Mouse (Mus musculus) limb, embryonic 13.5 days (tissue): ENCODE data around the gene Adgrv1. TPM values are rescaled to one million over a fixed set of nuclear protein-coding genes. Genes with fewer than 3 reads are reported as not detected.

Source experiments
- ATAC-seq: fragments of 200-750 bp; cut with Nextera tagmentation; 2 replicates; pipeline ENCODE4 v1.8.0; 2017; ENCODE audit warnings: low read depth, moderate number of reproducible peaks, moderate TSS enrichment; ENCODE audit not compliant: low FRiP score
- H3K27ac ChIP-seq: fragments of 300-500 bp; sonication (generic); 2 replicates; pipeline ENCODE4 v1.5.1; 2015; ENCODE audit warnings: inconsistent platforms, mild to moderate bottlenecking, moderate library complexity
- H3K27me3 ChIP-seq: fragments of 300-500 bp; sonication (generic); 2 replicates; pipeline ENCODE4 v1.6.1; 2015; ENCODE audit warnings: mild to moderate bottlenecking, inconsistent platforms
- H3K36me3 ChIP-seq: fragments of 300-500 bp; sonication (generic); 2 replicates; pipeline ENCODE4 v1.6.1; 2015; ENCODE audit warnings: inconsistent platforms, mild to moderate bottlenecking, moderate library complexity
- H3K4me1 ChIP-seq: fragments of 300-500 bp; sonication (generic); 2 replicates; pipeline ENCODE4 v1.6.1; 2015; ENCODE audit warnings: inconsistent platforms
- H3K4me2 ChIP-seq: fragments of 300-500 bp; sonication (generic); replicated peaks from 2 replicates; pipeline ENCODE4 v1.6.1; 2015; ENCODE audit warnings: inconsistent platforms, mild to moderate bottlenecking, moderate library complexity
- H3K4me3 ChIP-seq: fragments of 300-500 bp; sonication (generic); 2 replicates; pipeline ENCODE4 v1.5.1; 2015; ENCODE audit warnings: moderate library complexity, mild to moderate bottlenecking, inconsistent platforms
- H3K9ac ChIP-seq: fragments of 300-500 bp; sonication (generic); 2 replicates; pipeline ENCODE4 v1.6.1; 2015; ENCODE audit warnings: mild to moderate bottlenecking, inconsistent platforms
- H3K9me3 ChIP-seq: fragments of 300-500 bp; sonication (generic); 2 replicates; pipeline ENCODE4 v1.6.1; 2016; ENCODE audit warnings: inconsistent platforms
- WGBS: fragments of 180-500 bp; shearing (Covaris S2); methylation state at CpG from one replicate; pipeline ENCODE4 v1.1.7; 2015; 5-methylcytosine and 5-hydroxymethylcytosine counted together
- polyA plus RNA-seq: library from polyadenylated mRNA; unstranded; fragments of >200 nt; fragmentation: Nextera tagmentation; extraction: Ambion mirVana; gene quantifications from 2 replicates; pipeline ENCODE4 v1.2.1, GENCODE M21; 2015

Adgrv1 gene
- polyA plus RNA-seq, 1 experiment from 2014 or later, result 0.89 TPM

- H3K4me2 ChIP-seq, result no peak overlapping the region
- no peaks in the 10 kb centered on the region for H3K36me3 ChIP-seq
- no peaks in the 10 kb centered on the region for H3K4me1 ChIP-seq
- no peaks in the 10 kb centered on the region for H3K27me3 ChIP-seq
- no peak overlapping the region for H3K27ac ChIP-seq
- no peaks in the 10 kb centered on the region for H3K9me3 ChIP-seq
- H3K9ac ChIP-seq, result no peak overlapping the region
- WGBS, result 92% methylated on average over 8 of the region's 8 CpGs
- no peak overlapping the region for H3K4me3 ChIP-seq
- ATAC-seq, result no peak
Measured at GRCm38 (mm10) chr13:81578692-81579091, 54.3 kb downstream of the Adgrv1 start.

DNA sequence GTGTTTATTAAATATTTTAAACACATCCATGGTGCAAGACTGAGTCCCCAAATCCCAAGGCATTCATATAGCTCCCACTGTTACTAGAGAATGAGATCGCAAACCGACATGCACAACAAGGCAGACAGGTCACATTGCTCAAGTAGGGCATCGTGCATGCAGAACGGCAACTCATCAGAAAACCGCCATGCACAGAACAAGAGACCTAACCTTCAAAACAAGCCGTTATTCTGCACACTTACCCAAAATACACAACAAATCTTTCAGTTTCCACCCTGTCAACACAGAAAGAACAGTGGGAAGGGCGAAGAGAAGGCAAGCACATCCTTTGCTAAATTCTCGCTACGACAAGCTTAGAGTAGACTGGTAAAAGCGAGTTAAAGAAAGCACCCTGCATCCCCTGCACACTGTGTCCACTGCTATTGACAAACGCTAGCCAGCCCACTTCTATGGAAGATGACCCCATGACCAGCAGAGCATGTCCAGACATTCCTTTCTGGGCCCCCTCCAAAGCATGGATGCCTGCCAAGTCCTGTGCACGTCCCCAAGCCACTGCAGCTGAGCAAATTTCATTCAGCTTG lies 62.6 kb downstream of the Adgrv1 start:
- no peak for ATAC-seq
- no peak overlapping the region for H3K9ac ChIP-seq
- 66% methylated on average over 12 of the region's 12 CpGs for WGBS
- H3K4me2 ChIP-seq, result no peak overlapping the region
- no peaks in the 10 kb centered on the region for H3K27me3 ChIP-seq
- H3K9me3 ChIP-seq, result no peaks in the 10 kb centered on the region
- no peak overlapping the region for H3K27ac ChIP-seq
- H3K4me3 ChIP-seq, result no peak overlapping the region
- H3K4me1 ChIP-seq, result peaks cover 6% of the 10 kb centered on the region
- no peaks in the 10 kb centered on the region for H3K36me3 ChIP-seq

GRCm38 (mm10) chr13:81550024-81550423 lies 82.9 kb downstream of the Adgrv1 start:
- H3K9me3 ChIP-seq, result no peaks in the 10 kb centered on the region
- no peaks in the 10 kb centered on the region for H3K4me1 ChIP-seq
- no peak overlapping the region for H3K9ac ChIP-seq
- H3K27me3 ChIP-seq, result no peaks in the 10 kb centered on the region
- no peak overlapping the region for H3K4me2 ChIP-seq
- ATAC-seq, result no peak
- no peak overlapping the region for H3K27ac ChIP-seq
- 80% methylated on average over 1 of the region's 1 CpGs for WGBS
- no peaks in the 10 kb centered on the region for H3K36me3 ChIP-seq
- H3K4me3 ChIP-seq, result no peak overlapping the region

DNA sequence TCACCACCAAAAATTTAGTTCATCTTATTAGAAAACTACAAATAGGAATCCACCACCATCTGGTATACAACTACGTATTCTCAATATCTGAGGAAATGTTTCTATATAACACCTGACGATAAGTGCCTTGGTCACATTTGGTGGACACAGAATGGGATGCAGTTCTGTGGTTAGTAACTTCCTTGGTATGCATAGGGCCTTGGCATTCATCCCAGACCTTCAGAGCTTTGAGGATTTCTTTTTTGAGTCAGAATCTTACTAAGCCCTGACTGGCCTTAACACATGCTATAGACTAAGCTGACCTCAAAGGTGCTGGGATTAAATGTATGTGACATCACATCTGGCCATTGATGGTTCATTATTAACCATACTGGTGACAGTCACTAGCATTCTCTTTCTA lies 98.0 kb downstream of the Adgrv1 start:
- no peak for ATAC-seq
- no peaks in the 10 kb centered on the region for H3K4me1 ChIP-seq
- no peak overlapping the region for H3K4me2 ChIP-seq
- H3K27me3 ChIP-seq, result no peaks in the 10 kb centered on the region
- no peak overlapping the region for H3K4me3 ChIP-seq
- WGBS, result 76% methylated on average over 2 of the region's 2 CpGs
- no peak overlapping the region for H3K9ac ChIP-seq
- no peaks in the 10 kb centered on the region for H3K36me3 ChIP-seq
- no peak overlapping the region for H3K27ac ChIP-seq
- H3K9me3 ChIP-seq, result no peaks in the 10 kb centered on the region

DNA sequence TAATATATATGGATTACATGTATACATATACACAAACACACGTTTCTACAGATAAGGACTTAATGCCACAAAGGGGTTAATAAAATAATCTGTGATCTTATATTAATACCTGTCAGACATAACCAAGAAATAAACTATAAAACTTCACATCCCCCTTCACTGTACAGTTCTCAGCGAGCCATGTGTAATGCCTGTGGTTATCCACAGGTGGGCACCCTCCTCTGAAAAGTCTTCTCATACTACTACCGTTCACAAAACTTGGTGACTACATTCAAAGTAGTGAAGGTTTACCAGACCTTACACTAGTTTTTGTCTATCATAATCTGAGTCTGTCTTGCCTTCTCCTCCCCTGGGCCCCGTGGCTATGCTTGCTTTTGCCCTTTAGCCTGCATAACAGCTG lies 106.3 kb downstream of the Adgrv1 start:
- Histone ChIP-seq H3K4me3 (no peak overlapping the region), H3K27ac (no peak overlapping the region), H3K36me3 (no peaks in the 10 kb centered on the region), H3K4me2 (no peak overlapping the region), H3K27me3 (no peaks in the 10 kb centered on the region), H3K9ac (no peak overlapping the region), H3K4me1 (no peaks in the 10 kb centered on the region), H3K9me3 (no peaks in the 10 kb centered on the region)
- WGBS, result 59% methylated on average over 4 of the region's 4 CpGs
- peak; percentile 64; the same call in 1 of the 2 replicates for ATAC-seq

DNA sequence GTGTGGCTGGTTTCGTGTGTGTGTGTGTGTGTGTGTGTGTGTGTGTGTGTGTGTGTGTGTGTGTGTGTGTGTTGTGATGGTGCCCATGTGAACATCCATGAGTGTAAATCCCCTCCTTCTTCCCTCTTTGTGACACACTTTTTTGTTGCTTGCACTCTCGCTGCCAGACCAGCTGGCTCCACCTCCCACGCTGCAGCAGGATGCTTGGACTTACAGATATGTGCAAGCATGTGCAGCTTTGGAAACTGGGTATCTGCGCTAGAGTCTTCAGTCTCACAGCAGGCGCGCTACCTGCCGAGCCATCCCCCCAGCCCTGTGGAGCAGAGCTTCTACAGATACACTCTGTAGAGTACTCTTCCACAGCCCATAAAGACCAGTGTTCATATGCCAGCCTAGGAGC lies 122.8 kb downstream of the Adgrv1 start:
- Histone ChIP-seq H3K4me1 (no peaks in the 10 kb centered on the region), H3K9ac (no peak overlapping the region), H3K9me3 (no peaks in the 10 kb centered on the region), H3K27me3 (no peaks in the 10 kb centered on the region), H3K36me3 (no peaks in the 10 kb centered on the region), H3K4me3 (no peak overlapping the region), H3K4me2 (no peak overlapping the region), H3K27ac (no peak overlapping the region)
- WGBS, result 86% methylated on average over 7 of the region's 7 CpGs
- ATAC-seq, result no peak

DNA sequence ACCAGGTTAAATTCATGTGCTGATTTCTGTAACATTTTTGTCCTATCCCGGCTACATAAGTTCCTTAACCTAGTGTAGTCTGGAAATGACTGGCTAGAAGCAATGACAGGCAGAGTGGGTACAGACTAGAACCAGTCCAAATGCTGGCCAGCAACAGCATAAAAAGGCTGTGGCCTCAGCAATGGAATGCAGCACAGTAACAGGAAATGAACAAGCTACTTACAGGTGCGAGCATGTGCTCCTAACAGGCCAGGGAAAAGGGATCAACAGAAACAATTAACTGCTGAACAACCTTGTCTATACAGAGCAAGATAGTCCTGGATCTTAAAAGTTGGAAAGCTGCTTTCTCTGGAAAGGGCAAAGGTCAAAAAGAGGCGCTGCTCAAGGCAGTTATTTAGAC lies 135.9 kb downstream of the Adgrv1 start:
- Histone ChIP-seq H3K4me1 (peaks cover 4% of the 10 kb centered on the region; the same call in 1 of the 2 replicates), H3K27ac (no peak overlapping the region), H3K36me3 (no peaks in the 10 kb centered on the region), H3K4me3 (no peak overlapping the region), H3K9me3 (no peaks in the 10 kb centered on the region), H3K4me2 (no peak overlapping the region), H3K27me3 (no peaks in the 10 kb centered on the region), H3K9ac (no peak overlapping the region)
- peak; percentile 57; the same call in 1 of the 2 replicates for ATAC-seq
- WGBS, result 37% methylated on average over 3 of the region's 3 CpGs

DNA sequence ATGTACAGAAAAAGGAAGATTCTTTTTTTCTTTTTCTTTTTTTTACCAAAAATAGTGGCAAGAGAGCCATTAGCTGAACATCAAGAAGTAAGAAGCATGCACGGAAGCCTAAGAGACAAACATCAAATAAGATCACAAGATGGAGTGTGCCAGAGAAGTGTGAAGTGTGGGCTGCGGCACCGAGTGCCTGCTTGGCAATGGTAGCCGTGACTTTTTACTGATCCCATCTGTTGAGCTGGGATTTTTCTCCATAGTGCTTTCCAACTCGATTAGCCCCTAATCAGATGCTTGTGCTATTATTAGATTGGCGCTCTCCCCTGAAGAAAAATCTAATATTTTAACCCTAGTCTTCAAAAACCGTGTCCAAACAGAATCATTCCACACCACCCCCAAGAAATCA lies 141.0 kb downstream of the Adgrv1 start:
- no peaks in the 10 kb centered on the region for H3K27me3 ChIP-seq
- H3K9me3 ChIP-seq, result no peaks in the 10 kb centered on the region
- peaks cover 7% of the 10 kb centered on the region for H3K4me1 ChIP-seq
- WGBS, result 73% methylated on average over 7 of the region's 7 CpGs
- no peak for ATAC-seq
- H3K27ac ChIP-seq, result no peak overlapping the region
- H3K4me2 ChIP-seq, result no peak overlapping the region
- no peak overlapping the region for H3K4me3 ChIP-seq
- no peak overlapping the region for H3K9ac ChIP-seq
- H3K36me3 ChIP-seq, result no peaks in the 10 kb centered on the region

DNA sequence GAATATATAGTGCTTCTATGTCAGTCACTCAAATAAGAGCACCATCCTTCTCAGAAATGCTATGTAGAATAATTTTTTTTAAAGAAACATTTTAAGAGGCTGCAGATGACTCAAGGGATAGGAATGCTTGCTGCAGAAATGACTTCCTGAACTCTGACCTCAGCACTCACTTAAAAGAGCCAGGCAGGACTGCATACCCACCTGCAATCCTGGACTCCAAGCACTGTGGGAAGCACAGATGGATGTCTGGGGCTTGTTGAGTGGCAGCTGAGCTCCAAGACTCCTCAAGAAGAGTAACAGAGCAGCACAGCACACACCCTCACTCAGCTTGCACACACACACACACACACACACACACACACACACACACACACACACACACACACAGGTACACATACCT lies 146.0 kb downstream of the Adgrv1 start:
- Histone ChIP-seq H3K4me2 (no peak overlapping the region), H3K4me3 (no peak overlapping the region), H3K27ac (no peak overlapping the region), H3K9me3 (no peaks in the 10 kb centered on the region), H3K9ac (no peak overlapping the region), H3K4me1 (peaks cover 7% of the 10 kb centered on the region), H3K27me3 (no peaks in the 10 kb centered on the region), H3K36me3 (no peaks in the 10 kb centered on the region)
- no peak for ATAC-seq

GRCm38 (mm10) chr13:81473750-81474149 lies 159.2 kb downstream of the Adgrv1 start:
- no peaks in the 10 kb centered on the region for H3K27me3 ChIP-seq
- ATAC-seq, result no peak
- H3K9me3 ChIP-seq, result no peaks in the 10 kb centered on the region

GRCm38 (mm10) chr13:81466661-81467060 lies 166.3 kb downstream of the Adgrv1 start:
- Histone ChIP-seq H3K4me1 (no peaks in the 10 kb centered on the region), H3K36me3 (no peaks in the 10 kb centered on the region), H3K27me3 (no peaks in the 10 kb centered on the region), H3K4me3 (no peak overlapping the region), H3K4me2 (no peak overlapping the region), H3K9me3 (no peaks in the 10 kb centered on the region), H3K27ac (no peak overlapping the region), H3K9ac (no peak overlapping the region)
- ATAC-seq, result no peak
- WGBS, result 74% methylated on average over 4 of the region's 4 CpGs

More at GRCm38 (mm10) chr13:81473750-81474149, 159.2 kb downstream of the Adgrv1 start:
- Histone ChIP-seq H3K27ac (no peak overlapping the region), H3K4me1 (no peaks in the 10 kb centered on the region), H3K36me3 (no peaks in the 10 kb centered on the region), H3K4me3 (no peak overlapping the region), H3K9ac (no peak overlapping the region), H3K4me2 (no peak overlapping the region)

- H3K4me1 ChIP-seq, result no peaks in the 10 kb centered on the region
- no peaks in the 10 kb centered on the region for H3K27me3 ChIP-seq
- H3K9ac ChIP-seq, result no peak overlapping the region
- no peak overlapping the region for H3K4me2 ChIP-seq
- ATAC-seq, result no peak
- no peak overlapping the region for H3K4me3 ChIP-seq
- 59% methylated on average over 3 of the region's 3 CpGs for WGBS
- H3K9me3 ChIP-seq, result no peaks in the 10 kb centered on the region
- H3K36me3 ChIP-seq, result no peaks in the 10 kb centered on the region
- no peak overlapping the region for H3K27ac ChIP-seq
Measured at GRCm38 (mm10) chr13:81465794-81466193, 167.2 kb downstream of the Adgrv1 start.

DNA sequence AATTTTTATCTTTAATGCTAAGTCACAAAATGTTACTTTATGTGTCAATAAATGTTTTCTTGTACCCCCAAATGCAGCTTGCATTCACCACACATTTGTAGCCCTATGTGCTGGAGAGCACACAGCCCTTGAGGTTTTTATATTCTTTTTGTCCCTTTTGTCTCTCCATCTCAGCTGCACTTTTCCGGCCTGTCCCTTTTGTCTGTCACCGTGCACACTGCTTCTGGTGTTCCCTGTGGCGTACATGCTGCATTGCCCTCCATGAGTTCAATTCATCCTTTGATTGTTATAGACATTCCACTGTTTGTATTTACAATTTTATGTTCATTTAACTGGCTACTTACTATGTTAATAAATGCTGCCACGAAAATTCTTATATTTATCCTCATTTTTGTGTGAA lies 183.3 kb downstream of the Adgrv1 start:
- WGBS, result 77% methylated on average over 4 of the region's 4 CpGs
- no peak for ATAC-seq
- Histone ChIP-seq H3K9ac (no peak overlapping the region), H3K27ac (no peak overlapping the region), H3K9me3 (no peaks in the 10 kb centered on the region), H3K4me2 (no peak overlapping the region), H3K4me3 (no peak overlapping the region), H3K36me3 (no peaks in the 10 kb centered on the region), H3K4me1 (no peaks in the 10 kb centered on the region), H3K27me3 (no peaks in the 10 kb centered on the region)
